Mouse (Mus musculus) intestine, embryonic 15.5 days (tissue): ENCODE data around the gene Edn2. TPM values are rescaled to one million over a fixed set of nuclear protein-coding genes. Genes with fewer than 3 reads are reported as not detected.

ENCODE experiments used
- ATAC-seq: fragments of 200-750 bp; cut with Nextera tagmentation; 2 replicates; pipeline ENCODE4 v1.8.0; 2017; ENCODE audit warnings: moderate TSS enrichment, moderate library complexity
- H3K27ac ChIP-seq: fragments of 300-500 bp; sonication (generic); 2 replicates; pipeline ENCODE4 v1.5.1; 2015; ENCODE audit warnings: mild to moderate bottlenecking, inconsistent platforms
- H3K27me3 ChIP-seq: fragments of 300-500 bp; sonication (generic); replicated peaks from 2 replicates; pipeline ENCODE4 v1.6.1; 2015; ENCODE audit warnings: inconsistent platforms
- H3K36me3 ChIP-seq: fragments of 300-500 bp; sonication (generic); 2 replicates; pipeline ENCODE4 v1.6.1; 2015; ENCODE audit warnings: inconsistent platforms
- H3K4me1 ChIP-seq: fragments of 300-500 bp; sonication (generic); replicated peaks from 2 replicates; pipeline ENCODE4 v1.6.1; 2015; ENCODE audit warnings: inconsistent platforms
- H3K4me2 ChIP-seq: fragments of 300-500 bp; sonication (generic); replicated peaks from 2 replicates; pipeline ENCODE4 v1.6.1; 2015; ENCODE audit warnings: mild to moderate bottlenecking, inconsistent platforms
- H3K4me3 ChIP-seq: fragments of 300-500 bp; sonication (generic); replicated peaks from 2 replicates; pipeline ENCODE4 v1.5.1; 2015; ENCODE audit warnings: inconsistent platforms
- H3K9ac ChIP-seq: fragments of 300-500 bp; sonication (generic); 2 replicates; pipeline ENCODE4 v1.6.1; 2015; ENCODE audit warnings: inconsistent platforms
- H3K9me3 ChIP-seq: fragments of 300-500 bp; sonication (generic); 2 replicates; pipeline ENCODE4 v1.6.1; 2016; ENCODE audit warnings: inconsistent platforms
- WGBS: fragments of 180-500 bp; shearing (Covaris S2); methylation state at CpG from one replicate; pipeline ENCODE4 v1.1.7; 2015; 5-methylcytosine and 5-hydroxymethylcytosine counted together
- polyA plus RNA-seq: library from polyadenylated mRNA; unstranded; fragments of >200 nt; fragmentation: Nextera tagmentation; extraction: Ambion mirVana; gene quantifications from 2 replicates; pipeline ENCODE4 v1.2.1, GENCODE M21; 2015

The Edn2 gene
- polyA plus RNA-seq, 1 experiment from 2014 or later: 5.2 TPM

- Histone ChIP-seq H3K27me3 (no peaks in the 10 kb centered on the region; the same call in 1 of the 2 replicates), H3K9me3 (no peaks in the 10 kb centered on the region), H3K9ac (no peak overlapping the region), H3K27ac (no peak overlapping the region), H3K4me2 (no peak overlapping the region), H3K4me3 (no peak overlapping the region), H3K36me3 (no peaks in the 10 kb centered on the region), H3K4me1 (peaks cover 27% of the 10 kb centered on the region)
- WGBS: 52% methylated on average over 10 of the region's 10 CpGs
- ATAC-seq: no peak
Observed at GRCm38 (mm10) chr4:120188651-120189161, 27.7 kb downstream of the Edn2 start.

- Histone ChIP-seq H3K36me3 (no peaks in the 10 kb centered on the region), H3K4me3 (no peak overlapping the region), H3K27me3 (no peaks in the 10 kb centered on the region; the same call in 1 of the 2 replicates), H3K9me3 (no peaks in the 10 kb centered on the region), H3K27ac (no peak overlapping the region), H3K4me2 (no peak overlapping the region), H3K9ac (no peak overlapping the region), H3K4me1 (peaks cover 31% of the 10 kb centered on the region)
- ATAC-seq: no peak
- WGBS: 26% methylated on average over 2 of the region's 2 CpGs
Observed at GRCm38 (mm10) chr4:120189941-120190340, 28.9 kb downstream of the Edn2 start.

- H3K9me3 ChIP-seq: no peaks in the 10 kb centered on the region
- no peak overlapping the region for H3K4me2 ChIP-seq
- H3K4me3 ChIP-seq: no peak overlapping the region
- WGBS: 26% methylated on average over 2 of the region's 2 CpGs
- H3K27me3 ChIP-seq: no peaks in the 10 kb centered on the region; the same call in 1 of the 2 replicates
- H3K27ac ChIP-seq: peak overlapping the region; percentile 40; the same call in 1 of the 2 replicates
- peaks cover 31% of the 10 kb centered on the region for H3K4me1 ChIP-seq
- H3K36me3 ChIP-seq: no peaks in the 10 kb centered on the region
- peak; percentile 93 for ATAC-seq
- no peak overlapping the region for H3K9ac ChIP-seq
Observed at GRCm38 (mm10) chr4:120191987-120192386, 31.0 kb downstream of the Edn2 start.

- H3K36me3 ChIP-seq: no peaks in the 10 kb centered on the region
- no peak overlapping the region for H3K4me3 ChIP-seq
- H3K27me3 ChIP-seq: no peaks in the 10 kb centered on the region; the same call in 1 of the 2 replicates
- ATAC-seq: no peak
- H3K27ac ChIP-seq: no peak overlapping the region
- H3K4me2 ChIP-seq: no peak overlapping the region
- no peak overlapping the region for H3K9ac ChIP-seq
- H3K9me3 ChIP-seq: no peaks in the 10 kb centered on the region
- 67% methylated on average over 5 of the region's 5 CpGs for WGBS
- H3K4me1 ChIP-seq: peaks cover 24% of the 10 kb centered on the region
Observed at GRCm38 (mm10) chr4:120194026-120194425, 33.0 kb downstream of the Edn2 start.

GRCm38 (mm10) chr4:120194965-120195364 lies 34.0 kb downstream of the Edn2 start:
- Histone ChIP-seq H3K9ac (no peak overlapping the region), H3K4me3 (no peak overlapping the region), H3K4me1 (peaks cover 22% of the 10 kb centered on the region), H3K27ac (no peak overlapping the region), H3K27me3 (no peaks in the 10 kb centered on the region), H3K36me3 (no peaks in the 10 kb centered on the region), H3K9me3 (no peaks in the 10 kb centered on the region), H3K4me2 (no peak overlapping the region)
- ATAC-seq: no peak

GRCm38 (mm10) chr4:120199184-120199885 lies 38.3 kb downstream of the Edn2 start:
- H3K4me2 ChIP-seq: no peak overlapping the region
- peaks cover 18% of the 10 kb centered on the region for H3K4me1 ChIP-seq
- H3K27ac ChIP-seq: no peak overlapping the region
- whole genome bisulfite sequencing: 51% methylated on average over 9 of the region's 9 CpGs
- peak; percentile 35 for ATAC-seq
- H3K9ac ChIP-seq: no peak overlapping the region
- no peak overlapping the region for H3K4me3 ChIP-seq
- no peaks in the 10 kb centered on the region for H3K27me3 ChIP-seq
- no peaks in the 10 kb centered on the region for H3K9me3 ChIP-seq
- H3K36me3 ChIP-seq: no peaks in the 10 kb centered on the region

GRCm38 (mm10) chr4:120200551-120201266 lies 39.7 kb downstream of the Edn2 start:
- 81% methylated on average over 7 of the region's 7 CpGs for WGBS
- H3K4me3 ChIP-seq: no peak overlapping the region
- H3K27ac ChIP-seq: no peak overlapping the region
- H3K27me3 ChIP-seq: no peaks in the 10 kb centered on the region
- H3K9me3 ChIP-seq: no peaks in the 10 kb centered on the region
- peaks cover 18% of the 10 kb centered on the region for H3K4me1 ChIP-seq
- no peak overlapping the region for H3K4me2 ChIP-seq
- H3K9ac ChIP-seq: no peak overlapping the region
- no peaks in the 10 kb centered on the region for H3K36me3 ChIP-seq
- ATAC-seq: no peak

- ATAC-seq: peak; percentile 68
- WGBS: 27% methylated on average over 9 of the region's 9 CpGs
Observed at GRCm38 (mm10) chr4:120204357-120204942, 43.4 kb downstream of the Edn2 start.

GRCm38 (mm10) chr4:120206471-120206891 lies 45.5 kb downstream of the Edn2 start:
- no peaks in the 10 kb centered on the region for H3K36me3 ChIP-seq
- peaks cover 14% of the 10 kb centered on the region for H3K4me1 ChIP-seq
- ATAC-seq: no peak
- H3K27me3 ChIP-seq: no peaks in the 10 kb centered on the region
- H3K9me3 ChIP-seq: no peaks in the 10 kb centered on the region
- H3K9ac ChIP-seq: no peak overlapping the region
- no peak overlapping the region for H3K4me3 ChIP-seq
- 77% methylated on average over 6 of the region's 6 CpGs for WGBS
- no peak overlapping the region for H3K27ac ChIP-seq
- H3K4me2 ChIP-seq: no peak overlapping the region

More at GRCm38 (mm10) chr4:120204357-120204942, 43.4 kb downstream of the Edn2 start:
- H3K4me3 ChIP-seq: no peak overlapping the region
- H3K9ac ChIP-seq: no peak overlapping the region
- H3K27ac ChIP-seq: peak overlapping the region; percentile 40; the same call in 1 of the 2 replicates
- peaks cover 15% of the 10 kb centered on the region for H3K4me1 ChIP-seq
- H3K4me2 ChIP-seq: peak overlapping the region; percentile 14; the same call in 1 of the 2 replicates
- H3K36me3 ChIP-seq: no peaks in the 10 kb centered on the region
- no peaks in the 10 kb centered on the region for H3K27me3 ChIP-seq
- no peaks in the 10 kb centered on the region for H3K9me3 ChIP-seq

GRCm38 (mm10) chr4:120212080-120212479 lies 51.1 kb downstream of the Edn2 start:
- WGBS: 45% methylated on average over 6 of the region's 6 CpGs
- H3K4me2 ChIP-seq: no peak overlapping the region
- peak overlapping the region; percentile 78; the same call in 1 of the 2 replicates for H3K27ac ChIP-seq
- no peaks in the 10 kb centered on the region for H3K27me3 ChIP-seq
- H3K4me1 ChIP-seq: peaks cover 10% of the 10 kb centered on the region
- no peak overlapping the region for H3K9ac ChIP-seq
- H3K9me3 ChIP-seq: no peaks in the 10 kb centered on the region
- H3K36me3 ChIP-seq: no peaks in the 10 kb centered on the region
- H3K4me3 ChIP-seq: no peak overlapping the region
- ATAC-seq: peak; percentile 75

GRCm38 (mm10) chr4:120212812-120213211 lies 51.8 kb downstream of the Edn2 start:
- Histone ChIP-seq H3K9ac (no peak overlapping the region), H3K4me3 (no peak overlapping the region), H3K4me2 (no peak overlapping the region), H3K9me3 (no peaks in the 10 kb centered on the region), H3K27ac (peak overlapping the region; percentile 78), H3K4me1 (peaks cover 10% of the 10 kb centered on the region), H3K36me3 (no peaks in the 10 kb centered on the region), H3K27me3 (no peaks in the 10 kb centered on the region)
- 34% methylated on average over 3 of the region's 3 CpGs for WGBS
- ATAC-seq: peak; percentile 27; the same call in 1 of the 2 replicates

- Histone ChIP-seq H3K9me3 (no peaks in the 10 kb centered on the region), H3K27ac (no peak overlapping the region), H3K4me2 (no peak overlapping the region), H3K27me3 (no peaks in the 10 kb centered on the region), H3K4me3 (no peak overlapping the region), H3K4me1 (peaks cover 18% of the 10 kb centered on the region), H3K9ac (no peak overlapping the region), H3K36me3 (no peaks in the 10 kb centered on the region)
- no peak for ATAC-seq
- 40% methylated on average over 10 of the region's 10 CpGs for WGBS
Observed at GRCm38 (mm10) chr4:120215915-120216591, 55.0 kb downstream of the Edn2 start.
